ENCODE assay signal across 19 mouse cellular contexts in genomic region chr16:48788704-48789185, GRCm38 (mm10). TPM values are rescaled to one million over a fixed set of nuclear protein-coding genes. Genes with fewer than 3 reads are reported as not detected.
DNase-seq lines count a peak whose midpoint lies in the region; ATAC-seq lines count a peak whose summit lies in the region.
"Had no signal": no experiment of that assay in that cellular context is flagged by ENCODE, and none has a peak within 500 bp of the region (broad histone marks: within the 10 kb centered on the region; RNA-seq: fewer than 3 reads in every experiment).

No protein-coding gene starts in this region.

- DNase-seq in CD4-positive, CD25-positive, alpha-beta regulatory T cell, adult 2 months (ENCODE audit: low read depth, low spot score) = peak; percentile 50
- DNase-seq in lung, postnatal 25 days (ENCODE audit: low spot score) = peak; percentile 3
- peak; percentile 56 to 68 for DNase-seq in thymus, postnatal 10 days (ENCODE audit: low spot score in 2 of 2)
- no peak for DNase-seq in adrenal gland, postnatal 4 days (ENCODE audit: low spot score in 2 of 2)
- DNase-seq in layer of hippocampus, adult 8-10 months (ENCODE audit: low spot score in 2 of 2) = no peak
- DNase-seq: adrenal gland, postnatal 10 days; cerebellum, postnatal 14 days; heart, postnatal 14 days; layer of hippocampus, adult 9-11 months; liver, embryonic 13.5 days had no signal

- ATAC-seq in activated CD4-positive, CD25-positive, alpha-beta regulatory T cell, adult 4 months = peak; percentile 69
- ATAC-seq in megakaryocyte-erythroid progenitor cell, adult 5-6 weeks (replicated peaks; ENCODE audit: low FRiP score, low TSS enrichment, poor library complexity, severe bottlenecking) = no peak
- ATAC-seq: midbrain, embryonic 13.5 days had no signal

RNA-seq across cellular contexts. Expression of gene Trat1, which starts 16.9 kb away (rescaled TPM):
- polyA plus RNA-seq in activated CD4-positive, CD25-positive, alpha-beta regulatory T cell, adult 4 months (2017; shearing (Covaris generic)) = 100 to 1,000 TPM; 131 to 161 TPM
- total RNA-seq in adrenal gland, postnatal 4 days (2021) = not detected
- 0.33 and 2.9 TPM in 2 replicates for total RNA-seq in megakaryocyte-erythroid progenitor cell, adult 5-6 weeks (2014; fragmentation: Nextera tagmentation)
- 1.3 and 3.5 TPM in 2 replicates for total RNA-seq in megakaryocyte-erythroid progenitor cell, adult 5-6 weeks (2017)
- under 1 TPM in 3 of 4 experiments, not detected in 1; 0.08 to 0.53 (median 0.22) TPM for total RNA-seq in layer of hippocampus, adult 8-10 months (2022)
- total RNA-seq: ES-E14 had no signal
- polyA plus RNA-seq: embryonic facial prominence, embryonic 10.5 days; intestine, embryonic 14.5 days; kidney, embryonic 16.5 days; liver, embryonic 13.5 days had no signal

RNA-seq across cellular contexts. Expression of gene Retnlb, which starts 27.9 kb away (rescaled TPM):
- not detected for polyA plus RNA-seq in activated CD4-positive, CD25-positive, alpha-beta regulatory T cell, adult 4 months (2017; shearing (Covaris generic))
- not detected for total RNA-seq in adrenal gland, postnatal 4 days (2021)
- not detected in 2 replicates for total RNA-seq in megakaryocyte-erythroid progenitor cell, adult 5-6 weeks (2014; fragmentation: Nextera tagmentation)
- total RNA-seq in megakaryocyte-erythroid progenitor cell, adult 5-6 weeks (2017) = not detected in 2 replicates
- total RNA-seq in layer of hippocampus, adult 8-10 months (2022) = not detected
- total RNA-seq: adrenal gland, postnatal 10 days; ES-E14; heart, postnatal 14 days; left cerebral cortex, postnatal 36 days had no signal
- polyA plus RNA-seq: embryonic facial prominence, embryonic 10.5 days; gonadal fat pad, adult 2 months; intestine, embryonic 14.5 days; kidney, embryonic 16.5 days; liver, embryonic 13.5 days; midbrain, embryonic 13.5 days had no signal

RNA-seq across cellular contexts. Expression of gene Retnla, which starts 53.6 kb away (rescaled TPM):
- not detected for polyA plus RNA-seq in activated CD4-positive, CD25-positive, alpha-beta regulatory T cell, adult 4 months (2017; shearing (Covaris generic))
- under 1 TPM in 1 of 2 experiments, not detected in 1; 0.73 TPM for total RNA-seq in adrenal gland, postnatal 4 days (2021)
- not detected in 2 replicates for total RNA-seq in megakaryocyte-erythroid progenitor cell, adult 5-6 weeks (2014; fragmentation: Nextera tagmentation)
- total RNA-seq in megakaryocyte-erythroid progenitor cell, adult 5-6 weeks (2017) = not detected in 2 replicates
- total RNA-seq in layer of hippocampus, adult 8-10 months (2022) = not detected
- total RNA-seq: ES-E14; left cerebral cortex, postnatal 36 days had no signal
- polyA plus RNA-seq: embryonic facial prominence, embryonic 10.5 days; intestine, embryonic 14.5 days; liver, embryonic 13.5 days; midbrain, embryonic 13.5 days had no signal

Comparison
In these comparisons a context has a peak if more than half of its experiments do, and no peak if none do; other contexts are left out.
1. DNase-seq: peak in CD4-positive, CD25-positive, alpha-beta regulatory T cell, adult 2 months (single experiment), lung, postnatal 25 days (single experiment) and thymus, postnatal 10 days (2 of 2); none in adrenal gland, postnatal 4 days (0 of 2) and layer of hippocampus, adult 8-10 months (0 of 2).